Mouse (Mus musculus): ENCODE measurements around the gene Smoc2. TPM values are rescaled to one million over a fixed set of nuclear protein-coding genes. Genes with fewer than 3 reads are reported as not detected.

Gene Smoc2
- polyA plus RNA-seq, 1 experiment = 24.6 TPM

GRCm38 (mm10) chr17:14301491-14302344 is 22.4 kb downstream of the Smoc2 start:
- no peak overlapping the region for H3K27ac ChIP-seq (ENCODE audit: control insufficient read depth, insufficient read depth, low read depth, low read length)
- TF ChIP-seq CTCF (IDR thresholded peaks at IDR 0.05; ENCODE audit: control insufficient read depth, insufficient read depth, insufficient replicate concordance, low read depth, low read length) (no peak), POLR2A (IDR thresholded peaks at IDR 0.05; ENCODE audit: control insufficient read depth, low read depth, low read length) (no peak)
- no peak overlapping the region for H3K4me3 ChIP-seq (ENCODE audit: control insufficient read depth, low read depth, low read length)
- no peaks in the 10 kb centered on the region for H3K36me3 ChIP-seq (ENCODE audit: control insufficient read depth, insufficient read depth, low read length)
- H3K27me3 ChIP-seq (ENCODE audit: control insufficient read depth, insufficient read depth, low read length) = no peaks in the 10 kb centered on the region
- H3K4me1 ChIP-seq (ENCODE audit: control insufficient read depth, insufficient read depth, low read length) = no peaks in the 10 kb centered on the region

GRCm38 (mm10) chr17:14302356-14302755 is 23.1 kb downstream of the Smoc2 start:
- no peak for TF ChIP-seq POLR2A (IDR thresholded peaks at IDR 0.05; ENCODE audit: control insufficient read depth, low read depth, low read length)
- no peak for TF ChIP-seq CTCF (IDR thresholded peaks at IDR 0.05; ENCODE audit: control insufficient read depth, insufficient read depth, insufficient replicate concordance, low read depth, low read length)
- H3K36me3 ChIP-seq (ENCODE audit: control insufficient read depth, insufficient read depth, low read length) = no peaks in the 10 kb centered on the region
- H3K4me1 ChIP-seq (ENCODE audit: control insufficient read depth, insufficient read depth, low read length) = no peaks in the 10 kb centered on the region
- no peaks in the 10 kb centered on the region for H3K27me3 ChIP-seq (ENCODE audit: control insufficient read depth, insufficient read depth, low read length)
- H3K27ac ChIP-seq (ENCODE audit: control insufficient read depth, insufficient read depth, low read depth, low read length) = no peak overlapping the region
- no peak overlapping the region for H3K4me3 ChIP-seq (ENCODE audit: control insufficient read depth, low read depth, low read length)

GRCm38 (mm10) chr17:14303722-14304121 is 24.4 kb downstream of the Smoc2 start:
- Histone ChIP-seq H3K4me3 (ENCODE audit: control insufficient read depth, low read depth, low read length) (no peak overlapping the region), H3K27ac (ENCODE audit: control insufficient read depth, insufficient read depth, low read depth, low read length) (no peak overlapping the region), H3K36me3 (ENCODE audit: control insufficient read depth, insufficient read depth, low read length) (no peaks in the 10 kb centered on the region), H3K27me3 (ENCODE audit: control insufficient read depth, insufficient read depth, low read length) (no peaks in the 10 kb centered on the region), H3K4me1 (ENCODE audit: control insufficient read depth, insufficient read depth, low read length) (no peaks in the 10 kb centered on the region)
- no peak for TF ChIP-seq POLR2A (IDR thresholded peaks at IDR 0.05; ENCODE audit: control insufficient read depth, low read depth, low read length)
- TF ChIP-seq CTCF (IDR thresholded peaks at IDR 0.05; ENCODE audit: control insufficient read depth, insufficient read depth, insufficient replicate concordance, low read depth, low read length) = peak; percentile 68; the same call in 1 of the 2 replicates

- no peak overlapping the region for H3K4me3 ChIP-seq (ENCODE audit: control insufficient read depth, low read depth, low read length)
- no peaks in the 10 kb centered on the region for H3K36me3 ChIP-seq (ENCODE audit: control insufficient read depth, insufficient read depth, low read length)
- TF ChIP-seq CTCF (IDR thresholded peaks at IDR 0.05; ENCODE audit: control insufficient read depth, insufficient read depth, insufficient replicate concordance, low read depth, low read length) = no peak
- no peak for TF ChIP-seq POLR2A (IDR thresholded peaks at IDR 0.05; ENCODE audit: control insufficient read depth, low read depth, low read length)
- no peaks in the 10 kb centered on the region for H3K27me3 ChIP-seq (ENCODE audit: control insufficient read depth, insufficient read depth, low read length)
- H3K4me1 ChIP-seq (ENCODE audit: control insufficient read depth, insufficient read depth, low read length) = no peaks in the 10 kb centered on the region
- H3K27ac ChIP-seq (ENCODE audit: control insufficient read depth, insufficient read depth, low read depth, low read length) = peak overlapping the region; percentile 43; the same call in 1 of the 2 replicates
Measured at GRCm38 (mm10) chr17:14309884-14310283, 30.6 kb downstream of the Smoc2 start.

- TF ChIP-seq CTCF (IDR thresholded peaks at IDR 0.05; ENCODE audit: control insufficient read depth, insufficient read depth, insufficient replicate concordance, low read depth, low read length) = no peak
- TF ChIP-seq POLR2A (IDR thresholded peaks at IDR 0.05; ENCODE audit: control insufficient read depth, low read depth, low read length) = no peak
- no peak overlapping the region for H3K4me3 ChIP-seq (ENCODE audit: control insufficient read depth, low read depth, low read length)
- no peaks in the 10 kb centered on the region for H3K27me3 ChIP-seq (ENCODE audit: control insufficient read depth, insufficient read depth, low read length)
- H3K36me3 ChIP-seq (ENCODE audit: control insufficient read depth, insufficient read depth, low read length) = no peaks in the 10 kb centered on the region
- H3K4me1 ChIP-seq (ENCODE audit: control insufficient read depth, insufficient read depth, low read length) = no peaks in the 10 kb centered on the region
- H3K27ac ChIP-seq (ENCODE audit: control insufficient read depth, insufficient read depth, low read depth, low read length) = no peak overlapping the region
Measured at GRCm38 (mm10) chr17:14312440-14312839, 33.1 kb downstream of the Smoc2 start.

- Histone ChIP-seq H3K4me3 (ENCODE audit: control insufficient read depth, low read depth, low read length) (no peak overlapping the region), H3K27me3 (ENCODE audit: control insufficient read depth, insufficient read depth, low read length) (no peaks in the 10 kb centered on the region), H3K36me3 (ENCODE audit: control insufficient read depth, insufficient read depth, low read length) (no peaks in the 10 kb centered on the region), H3K4me1 (ENCODE audit: control insufficient read depth, insufficient read depth, low read length) (no peaks in the 10 kb centered on the region), H3K27ac (ENCODE audit: control insufficient read depth, insufficient read depth, low read depth, low read length) (no peak overlapping the region)
- TF ChIP-seq CTCF (IDR thresholded peaks at IDR 0.05; ENCODE audit: control insufficient read depth, insufficient read depth, insufficient replicate concordance, low read depth, low read length) (no peak), POLR2A (IDR thresholded peaks at IDR 0.05; ENCODE audit: control insufficient read depth, low read depth, low read length) (no peak)
Measured at GRCm38 (mm10) chr17:14314308-14314707, 35.0 kb downstream of the Smoc2 start.

GRCm38 (mm10) chr17:14316536-14316935 is 37.2 kb downstream of the Smoc2 start:
- no peak overlapping the region for H3K27ac ChIP-seq (ENCODE audit: control insufficient read depth, insufficient read depth, low read depth, low read length)
- H3K4me1 ChIP-seq (ENCODE audit: control insufficient read depth, insufficient read depth, low read length) = no peaks in the 10 kb centered on the region
- no peaks in the 10 kb centered on the region for H3K27me3 ChIP-seq (ENCODE audit: control insufficient read depth, insufficient read depth, low read length)
- H3K4me3 ChIP-seq (ENCODE audit: control insufficient read depth, low read depth, low read length) = no peak overlapping the region
- no peaks in the 10 kb centered on the region for H3K36me3 ChIP-seq (ENCODE audit: control insufficient read depth, insufficient read depth, low read length)
- TF ChIP-seq POLR2A (IDR thresholded peaks at IDR 0.05; ENCODE audit: control insufficient read depth, low read depth, low read length) (no peak), CTCF (IDR thresholded peaks at IDR 0.05; ENCODE audit: control insufficient read depth, insufficient read depth, insufficient replicate concordance, low read depth, low read length) (no peak)

Data from testis, adult 2 months (tissue).